Mouse (Mus musculus) spleen, adult 12 weeks (tissue): ENCODE results near the gene Ttc41.

Experiments used
- DNase-seq: peaks from one replicate; pipeline ENCODE4 v3.0.0; 2022; ENCODE audit warnings: low spot score

Gene Ttc41

DNA sequence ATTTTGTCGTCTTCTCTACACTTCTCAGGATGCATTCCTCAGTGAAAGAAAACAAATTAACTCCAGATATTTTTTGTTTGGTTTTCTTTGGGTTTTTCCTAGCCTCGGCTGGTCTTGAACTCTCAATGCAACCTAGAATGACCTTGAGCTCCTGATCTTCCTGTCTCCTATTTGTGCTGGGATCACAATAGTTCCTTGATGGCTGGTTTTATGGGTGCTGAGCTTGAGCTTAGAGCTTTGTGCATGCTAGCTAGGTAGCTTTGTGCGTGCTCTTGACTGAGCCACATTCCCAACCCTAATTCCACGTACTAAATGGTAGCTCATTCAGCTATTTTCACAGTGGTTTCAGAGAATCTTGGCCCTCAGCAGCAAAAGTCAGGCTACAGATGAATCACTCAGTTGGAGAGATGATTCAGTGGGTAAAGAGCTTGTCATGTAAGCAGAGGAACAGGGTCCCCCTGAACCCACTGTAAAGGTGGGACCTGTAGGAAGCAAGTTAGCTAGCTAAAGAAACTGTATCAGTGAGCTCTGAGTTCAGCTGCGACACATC, 78.6 kb downstream of the Ttc41 start:
- DNase-seq, result no peak

DNA sequence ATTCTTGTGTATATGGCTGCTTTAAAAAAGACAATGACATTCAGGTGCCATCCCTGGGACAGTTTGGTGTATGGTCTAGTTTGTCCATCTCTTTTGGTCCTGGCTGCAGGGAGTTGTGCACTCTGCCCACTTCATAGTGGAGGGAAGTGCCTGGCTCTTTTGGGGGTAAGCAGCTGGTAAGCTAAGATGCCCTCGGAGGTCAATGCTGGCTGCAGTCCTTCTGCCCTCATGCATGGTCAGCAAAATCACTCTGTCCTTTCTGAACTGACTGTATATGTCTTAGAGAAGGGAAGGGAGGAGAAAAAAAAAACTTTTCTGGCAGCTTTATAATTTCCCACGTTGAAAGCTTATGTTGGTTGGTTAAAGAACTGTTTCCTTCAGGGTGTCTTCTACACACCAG, 79.8 kb downstream of the Ttc41 start:
- DNase-seq, result no peak

DNA sequence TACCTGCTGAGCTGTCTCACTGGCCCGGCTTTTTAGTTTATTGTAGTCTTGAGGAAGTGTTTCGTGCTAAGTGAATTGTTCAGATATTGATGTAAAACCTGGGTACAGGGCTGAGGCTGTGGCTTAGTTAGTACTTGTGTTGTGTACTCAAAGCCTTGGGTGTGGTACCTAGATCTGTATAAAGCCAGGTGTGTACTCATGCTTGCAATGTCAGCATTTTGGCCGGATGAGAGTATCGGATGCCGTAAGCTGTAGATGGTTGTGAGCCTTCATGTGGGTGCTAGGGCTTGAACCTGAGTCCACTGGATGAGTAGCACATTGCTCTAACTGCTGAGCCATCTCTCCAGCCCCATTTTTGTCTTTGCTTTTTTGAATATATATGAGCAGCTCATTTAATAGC, 80.5 kb downstream of the Ttc41 start:
- DNase-seq, result no peak

DNA sequence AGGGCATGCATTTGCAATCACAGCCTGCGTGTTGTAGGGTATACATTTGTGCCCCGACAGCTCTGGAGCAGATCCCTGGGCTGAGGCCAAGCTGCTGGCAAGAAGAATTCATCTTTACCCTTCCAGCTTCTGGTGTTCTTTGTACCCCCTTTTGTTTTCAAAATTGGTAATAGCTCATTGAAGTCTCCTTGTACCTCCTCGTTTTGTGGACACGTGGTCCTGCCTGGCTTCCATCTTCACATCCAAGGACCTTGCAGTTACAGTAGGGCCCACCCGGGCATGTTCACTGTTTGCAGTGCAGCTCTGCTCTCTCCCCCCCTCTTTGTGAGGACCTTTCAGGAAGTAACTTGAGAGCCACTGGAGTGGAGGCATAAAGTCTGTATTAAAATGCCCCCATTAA, 82.6 kb downstream of the Ttc41 start:
- no peak for DNase-seq

DNA sequence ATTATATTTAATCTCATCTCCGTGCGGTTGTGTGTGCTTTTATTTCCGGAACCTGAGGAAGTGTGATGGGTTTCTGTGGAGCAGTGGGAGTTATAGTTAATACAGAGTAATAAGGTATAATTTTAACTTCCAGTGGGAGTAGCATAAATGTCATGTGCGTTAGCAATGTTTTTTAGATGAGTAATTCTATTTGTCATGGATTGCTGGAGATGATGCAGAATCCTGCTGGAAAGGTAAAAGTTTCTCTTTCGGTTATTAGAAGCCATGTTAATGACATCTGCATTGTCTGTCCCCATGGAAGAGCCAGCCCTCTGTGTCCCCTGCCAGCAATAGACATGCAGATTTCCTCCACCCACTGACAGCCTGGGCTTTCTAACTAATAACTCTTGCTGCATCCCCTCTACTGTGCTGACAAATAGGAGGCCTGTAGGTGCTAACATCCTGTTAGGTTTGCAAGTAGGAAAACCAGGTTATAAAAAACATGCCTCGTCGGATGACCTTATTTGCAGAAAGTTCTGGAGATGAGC, 83.6 kb downstream of the Ttc41 start:
- no peak for DNase-seq

DNA sequence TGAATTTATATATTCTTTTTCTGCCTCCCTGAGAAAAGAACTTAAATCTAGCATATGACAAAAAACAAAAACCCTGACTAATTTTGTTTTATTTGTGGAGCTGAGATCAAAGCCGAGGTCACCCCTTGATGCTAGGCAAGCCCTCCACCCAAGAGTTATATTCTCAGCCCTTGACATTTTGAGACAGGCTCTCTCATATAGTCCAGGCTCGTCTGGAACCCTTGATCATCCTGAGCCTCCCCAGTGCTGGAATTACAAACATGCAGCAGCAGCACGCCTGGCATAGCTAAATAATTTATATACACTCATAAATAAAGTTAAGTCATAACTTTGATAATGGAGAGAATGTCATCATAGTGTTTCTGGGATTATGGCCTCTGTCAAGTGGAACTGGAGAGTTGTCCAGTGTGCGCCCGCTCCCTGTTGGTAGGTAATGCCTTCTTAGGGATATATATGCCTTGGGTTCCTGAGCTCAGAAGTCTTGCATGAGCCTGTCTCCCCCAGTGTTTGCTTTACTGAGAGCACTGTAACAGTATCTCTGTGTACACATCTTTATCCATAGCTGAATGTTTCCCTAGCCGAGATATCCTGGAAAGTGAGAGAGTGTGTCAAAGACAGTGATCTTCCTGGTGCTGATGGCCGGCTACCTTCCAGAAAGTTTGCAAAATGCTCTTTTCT, 86.0 kb downstream of the Ttc41 start:
- no peak for DNase-seq

DNA sequence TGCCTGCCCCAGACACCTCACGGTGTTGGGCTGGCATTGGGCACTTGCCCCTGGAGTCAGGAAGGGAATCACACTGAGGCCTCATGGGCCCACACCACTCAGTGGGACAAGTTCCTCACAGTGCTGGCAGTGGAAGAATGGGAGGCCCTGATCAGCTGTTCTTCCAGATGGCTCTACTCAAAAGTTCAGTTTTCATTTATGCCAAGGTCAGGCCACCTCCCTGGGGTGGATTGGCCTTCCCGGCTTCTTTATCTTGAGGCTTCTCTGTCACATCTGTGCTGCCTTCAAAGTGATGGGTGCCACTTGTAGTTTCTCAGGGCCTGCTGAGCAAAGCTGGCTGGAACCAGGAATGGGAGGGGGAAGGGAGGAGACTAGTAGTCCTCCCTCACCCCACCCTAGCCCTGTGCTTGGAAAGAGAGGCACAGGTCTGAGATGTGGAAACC, 87.9 kb downstream of the Ttc41 start:
- DNase-seq, result no peak

DNA sequence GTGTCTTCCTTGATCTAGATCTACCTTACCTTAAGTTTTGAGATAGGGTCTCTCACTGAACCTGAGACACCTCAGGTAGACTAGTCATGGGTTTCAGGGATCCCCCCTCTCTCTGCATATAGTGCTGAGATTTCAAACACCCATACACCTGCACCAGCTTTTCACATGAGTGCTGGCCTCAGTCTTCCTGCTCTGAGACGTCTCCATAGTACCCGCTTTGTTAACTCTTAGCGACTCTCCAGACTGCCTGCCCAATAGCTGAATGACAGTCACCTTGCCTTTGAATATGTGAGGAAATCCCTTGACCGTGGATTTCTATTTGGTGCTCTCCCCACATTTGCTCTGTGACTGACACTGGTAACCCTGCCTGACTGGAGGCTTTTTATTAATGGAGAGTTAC, 88.6 kb downstream of the Ttc41 start:
- DNase-seq, result no peak

DNA sequence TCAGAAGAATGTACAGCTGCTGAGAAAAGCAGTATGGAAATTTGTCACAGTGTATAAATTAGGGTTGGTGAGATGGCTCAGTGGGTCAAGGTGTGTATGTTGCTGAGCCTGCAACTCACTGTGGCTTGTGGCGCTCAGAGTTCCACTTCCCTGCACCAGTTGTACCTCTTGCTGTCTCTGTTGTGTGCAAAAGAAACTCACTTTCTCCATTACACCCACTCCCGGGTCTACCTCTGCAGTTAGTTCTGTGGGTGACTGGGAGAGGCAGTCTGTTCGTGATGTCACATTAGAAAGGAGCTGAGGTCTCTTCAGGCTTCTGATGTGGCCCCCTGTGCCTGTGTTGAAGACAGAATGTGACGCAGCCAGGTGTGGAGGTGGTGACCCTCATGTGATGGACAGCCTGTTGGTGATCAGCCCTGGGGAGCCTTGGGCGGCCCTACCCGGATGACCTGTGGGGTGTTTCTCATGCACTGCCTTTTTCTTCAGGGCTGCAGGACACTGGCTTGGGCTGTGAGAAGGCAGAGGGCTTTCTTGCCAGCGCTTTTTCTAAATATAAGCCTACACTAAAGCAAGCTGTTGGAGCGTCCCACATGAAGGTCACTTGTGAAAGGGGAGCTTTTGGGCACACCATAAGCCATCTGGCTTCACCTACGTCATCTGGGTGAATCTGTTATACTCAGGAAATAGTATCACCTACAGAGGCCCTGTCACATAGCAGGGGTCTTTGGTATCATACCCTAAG, 89.4 kb downstream of the Ttc41 start:
- no peak for DNase-seq

DNA sequence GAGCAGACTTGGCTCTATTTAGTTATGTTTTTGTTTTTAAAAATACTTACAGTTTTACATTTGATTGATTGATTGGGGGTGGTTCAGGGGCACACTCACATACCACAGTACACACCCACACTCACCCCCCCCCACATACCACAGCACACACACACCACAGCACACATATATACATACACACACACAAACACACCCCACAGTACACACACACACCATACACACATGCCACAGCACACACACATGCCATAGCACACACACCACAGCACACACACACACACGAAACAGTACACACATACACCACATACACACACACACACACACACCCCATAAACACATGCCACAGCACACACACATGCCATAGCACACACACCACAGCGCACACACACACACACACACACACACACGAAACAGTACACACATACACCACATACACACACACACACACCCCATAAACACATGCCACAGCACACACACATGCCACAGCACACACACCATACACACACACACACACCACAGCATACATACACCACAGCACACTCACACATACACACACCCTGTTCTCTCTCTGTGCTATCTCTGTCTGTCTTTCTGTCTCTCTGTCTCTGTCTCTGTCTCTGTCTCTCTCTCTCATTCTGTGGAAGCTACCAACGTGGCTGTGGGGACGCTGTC, 90.6 kb downstream of the Ttc41 start:
- DNase-seq, result no peak

DNA sequence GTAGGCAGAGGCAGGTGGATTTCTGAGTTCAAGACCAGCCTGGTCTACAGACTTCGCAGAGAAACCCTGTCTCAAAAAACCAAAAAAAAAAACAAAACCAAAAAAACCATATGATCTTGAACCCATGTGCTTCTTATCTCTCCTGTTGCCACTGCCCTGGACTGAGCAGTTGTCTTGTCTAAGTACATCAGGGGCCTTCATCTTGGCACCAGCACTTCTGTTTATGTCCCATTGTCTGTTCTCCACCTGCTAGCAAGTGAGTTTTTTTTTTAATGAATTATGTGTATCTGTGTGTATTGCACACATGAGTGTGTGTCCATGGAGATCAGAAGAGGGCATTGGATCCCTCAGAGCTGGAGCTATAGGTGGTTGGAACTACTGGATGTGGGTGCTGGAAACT, 101.8 kb downstream of the Ttc41 start:
- DNase-seq, result no peak

DNA sequence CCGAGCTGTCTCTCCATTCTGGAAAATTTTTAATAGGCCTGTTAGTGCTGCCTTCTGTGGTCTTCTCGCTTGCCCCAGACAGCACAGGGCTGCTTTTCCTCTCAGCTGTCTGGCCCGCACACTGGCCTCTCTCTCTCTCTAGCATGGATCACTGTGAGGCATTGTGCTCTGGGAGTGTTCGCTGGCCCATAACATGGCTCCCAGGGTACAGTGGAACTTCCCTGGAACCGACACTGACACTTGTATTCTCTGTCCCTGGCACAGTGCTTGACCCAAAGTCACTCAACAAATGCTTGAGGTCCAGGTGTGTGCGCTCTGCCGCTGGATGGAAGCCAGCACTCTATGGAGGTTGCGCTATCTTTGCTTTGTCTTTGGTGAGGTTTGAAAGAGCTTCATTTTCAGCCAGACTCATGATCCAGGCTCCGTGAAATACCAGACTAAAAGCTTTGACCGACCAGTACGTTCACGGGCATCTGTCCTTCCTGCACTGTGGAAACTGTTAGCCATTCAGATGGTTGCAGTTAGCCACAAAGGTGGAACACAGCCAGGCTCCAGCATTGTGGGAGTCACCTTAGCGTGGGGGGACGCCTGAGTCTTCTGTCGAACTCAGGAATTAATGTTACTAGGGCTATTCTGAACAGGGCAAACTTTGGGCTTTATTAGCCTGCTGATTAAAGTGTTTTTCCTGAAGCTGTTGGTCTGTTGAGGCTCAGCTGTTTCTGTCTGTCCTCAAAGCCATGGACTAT, 102.6 kb downstream of the Ttc41 start:
- DNase-seq, result no peak

DNA sequence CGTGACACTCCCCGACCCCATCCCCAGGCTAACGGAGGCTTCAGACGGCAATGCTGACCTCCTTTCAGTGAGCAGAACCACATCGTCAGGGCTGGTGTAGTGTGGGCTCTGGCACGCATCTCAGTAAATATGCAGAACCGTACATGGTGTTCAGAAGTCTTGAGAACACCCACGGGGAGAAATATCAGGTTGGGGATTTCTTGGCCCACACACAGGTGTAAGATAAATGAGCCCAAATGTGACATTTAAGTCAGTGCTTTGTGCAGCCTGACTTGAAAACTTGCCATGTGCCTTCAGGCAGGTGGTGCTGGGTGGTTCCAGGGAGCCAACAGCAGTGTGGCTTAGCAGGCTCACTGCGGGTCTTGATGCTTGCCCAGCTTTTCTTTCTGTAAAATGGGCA, 104.4 kb downstream of the Ttc41 start:
- no peak for DNase-seq

DNA sequence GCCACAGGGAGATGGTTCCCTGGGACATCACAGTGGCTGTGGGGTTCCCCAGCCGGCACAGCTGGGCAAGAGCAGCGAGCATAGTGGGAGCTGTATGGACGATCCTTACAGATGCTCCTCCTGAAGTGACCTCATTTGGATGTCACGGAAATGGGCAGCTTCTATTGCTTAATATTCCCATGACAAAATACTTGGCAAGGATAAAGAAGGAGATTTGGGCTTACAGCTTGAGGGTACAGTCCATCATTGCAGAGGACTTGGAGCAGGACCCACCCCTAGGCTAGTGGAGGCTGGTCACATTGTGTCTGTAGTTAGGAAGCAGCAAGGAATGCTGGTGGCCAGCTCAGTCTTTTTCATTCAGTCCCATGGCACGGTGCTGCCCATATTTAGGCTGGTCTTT, 105.0 kb downstream of the Ttc41 start:
- no peak for DNase-seq

DNA sequence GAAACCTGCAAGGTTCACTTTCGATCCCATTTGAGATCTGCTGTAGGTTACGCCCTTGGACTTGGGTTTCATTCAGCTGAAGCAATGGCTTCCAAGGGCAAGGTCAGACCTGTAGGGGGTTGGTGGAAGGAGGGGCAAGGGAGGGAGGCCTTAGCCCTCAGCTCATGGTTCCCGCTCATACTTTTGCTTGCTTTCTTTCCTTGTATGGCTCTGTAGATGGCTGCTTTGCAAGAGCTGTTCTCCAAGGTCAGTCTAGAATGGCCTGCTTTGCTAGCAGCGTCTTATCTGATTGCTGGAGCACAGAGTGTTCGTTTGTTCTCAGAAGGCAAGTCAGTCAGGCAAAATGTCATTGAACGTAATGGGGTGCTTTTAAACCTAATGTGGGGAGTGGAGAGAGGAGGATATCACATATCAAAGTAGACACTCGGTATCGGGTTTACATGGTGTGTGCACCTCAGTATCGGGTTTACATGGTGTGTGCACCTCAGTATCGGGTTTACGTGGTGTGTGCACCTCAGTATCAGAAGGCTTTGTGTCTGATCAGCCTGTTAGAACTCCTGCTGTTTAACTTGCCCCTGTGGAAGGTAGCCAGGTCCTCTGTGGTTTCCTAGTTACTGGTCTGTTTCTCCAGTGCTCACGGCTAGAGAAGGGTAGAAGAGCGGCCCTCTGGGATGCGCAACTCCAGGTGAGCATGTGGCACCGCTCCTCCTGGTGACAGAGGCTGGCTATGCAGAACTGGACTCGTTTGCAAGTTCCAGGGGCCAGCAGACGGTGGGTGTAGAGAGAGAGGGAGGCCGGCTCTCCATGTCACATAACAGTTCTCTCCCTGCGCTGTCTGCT, 108.9 kb downstream of the Ttc41 start:
- no peak for DNase-seq

DNA sequence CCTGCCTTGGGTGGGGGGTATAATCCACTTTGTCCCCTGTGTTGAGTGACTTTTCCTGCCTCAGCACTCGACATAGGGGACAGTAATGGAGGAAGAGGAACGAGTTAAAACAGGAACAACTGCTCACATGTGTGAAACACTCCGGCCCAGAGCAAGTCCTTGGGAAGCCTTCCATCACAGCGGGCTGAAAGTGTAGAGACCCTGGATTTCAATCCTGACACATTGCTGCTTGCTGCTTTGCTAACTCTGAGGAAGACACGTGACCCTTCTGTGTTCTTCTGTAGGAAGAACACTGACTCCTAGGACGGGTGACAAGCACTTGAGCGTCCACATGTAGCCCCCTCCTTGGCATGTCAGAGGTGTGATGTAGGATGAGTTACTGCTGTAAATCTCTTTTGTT, 109.5 kb downstream of the Ttc41 start:
- DNase-seq, result no peak

DNA sequence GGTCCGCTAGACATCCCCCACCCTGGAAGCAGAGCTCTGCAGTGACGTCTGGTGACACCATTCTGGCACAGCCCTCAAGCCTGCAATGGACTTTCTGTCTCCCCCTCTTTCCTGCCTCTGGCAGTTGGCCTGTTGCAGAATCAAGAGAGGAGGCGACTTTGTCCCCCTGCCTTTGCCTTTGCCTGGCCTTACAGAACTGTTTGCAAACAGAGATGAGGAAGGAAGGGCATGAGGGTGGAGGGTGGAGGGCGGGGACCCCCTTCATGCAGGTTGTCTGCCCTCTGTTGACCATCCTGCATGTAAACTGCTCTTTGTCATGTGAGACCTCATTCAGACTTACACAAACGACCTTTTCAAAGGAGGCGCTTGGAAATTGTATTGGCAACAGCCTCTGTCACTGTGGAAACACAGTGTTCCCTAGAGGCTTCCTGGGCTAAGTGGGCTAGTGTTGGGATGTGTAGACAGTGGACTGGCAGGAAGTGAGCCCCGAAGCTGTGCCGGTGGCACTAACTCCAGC, 114.1 kb downstream of the Ttc41 start:
- DNase-seq, result no peak

DNA sequence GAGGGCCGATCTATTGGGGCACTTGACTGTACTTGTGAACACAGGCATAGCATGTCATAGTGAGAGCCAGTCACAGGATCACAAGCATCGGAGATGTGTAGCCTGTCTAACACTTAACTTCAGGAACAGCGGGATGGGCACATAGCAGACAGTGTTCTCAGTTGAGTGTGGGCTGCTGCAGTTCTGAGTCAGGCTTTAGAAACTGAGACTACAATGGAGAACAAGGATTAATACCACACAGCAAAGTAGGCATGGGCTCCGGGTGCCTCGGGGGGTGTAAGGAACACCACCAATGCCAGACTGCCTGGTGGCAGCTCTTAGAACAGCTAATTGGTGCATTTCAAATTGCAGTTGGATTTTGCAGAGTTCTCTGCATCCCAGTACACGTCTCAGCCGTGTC, 115.4 kb downstream of the Ttc41 start:
- no peak for DNase-seq

DNA sequence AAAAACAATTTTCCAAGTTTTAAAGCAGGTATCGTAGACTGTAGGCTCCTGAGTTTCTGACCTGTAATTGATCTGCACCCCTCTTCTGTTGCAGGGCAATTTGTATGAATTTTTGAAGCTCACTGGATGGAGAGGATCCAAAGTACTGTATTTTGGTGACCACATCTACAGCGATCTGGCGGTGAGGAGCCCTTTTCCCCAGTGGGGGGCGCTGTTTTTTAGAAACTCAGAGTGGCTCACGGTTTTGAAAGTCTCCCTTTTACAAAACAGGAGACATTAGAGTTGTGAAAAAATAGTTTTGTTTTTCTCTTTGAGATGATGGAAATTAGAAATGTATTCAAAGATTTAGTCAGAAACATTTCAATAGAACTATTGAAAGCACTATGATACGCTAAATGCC, 118.5 kb downstream of the Ttc41 start:
- no peak for DNase-seq

DNA sequence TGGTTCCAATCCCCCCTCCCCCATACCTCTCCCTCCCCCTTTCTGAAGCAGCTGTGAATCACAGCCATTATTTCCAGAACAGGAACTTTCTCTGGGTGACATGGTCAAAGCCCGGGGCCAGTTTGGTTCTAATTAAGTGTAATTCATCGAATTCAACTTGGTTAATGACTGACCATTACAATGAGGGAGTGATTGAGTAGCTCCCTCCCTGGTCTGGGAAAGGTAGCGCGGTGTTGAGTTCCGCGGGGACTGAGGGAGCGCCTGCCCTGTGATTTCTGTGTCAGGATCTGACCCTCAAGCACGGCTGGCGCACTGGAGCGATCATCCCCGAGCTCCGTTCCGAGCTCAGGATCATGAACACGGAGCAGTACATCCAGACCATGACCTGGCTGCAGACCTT, 119.3 kb downstream of the Ttc41 start:
- no peak for DNase-seq
